Mouse (Mus musculus) erythroblast, embryonic 14.5 days (primary cell): ENCODE measurements around the gene Dagla.

ENCODE experiments used
- GATA1 ChIP-seq: IDR thresholded peaks from 2 replicates; pipeline ENCODE4 v1.6.1; 2012; ENCODE audit warnings: low read length, inconsistent platforms, mixed read lengths
- TAL1 ChIP-seq: IDR thresholded peaks from 3 replicates; pipeline ENCODE4 v1.6.1; 2012; ENCODE audit warnings: low read length, inconsistent platforms, mixed read lengths

- peak; percentile 60 for TF ChIP-seq GATA1
- peak; percentile 83 for TF ChIP-seq TAL1
These were observed 101.4 kb downstream of the Dagla start for GRCm38 (mm10) chr19:10203146-10203847.
